7 mouse cellular contexts compared by ENCODE assay signal in the genomic region with DNA sequence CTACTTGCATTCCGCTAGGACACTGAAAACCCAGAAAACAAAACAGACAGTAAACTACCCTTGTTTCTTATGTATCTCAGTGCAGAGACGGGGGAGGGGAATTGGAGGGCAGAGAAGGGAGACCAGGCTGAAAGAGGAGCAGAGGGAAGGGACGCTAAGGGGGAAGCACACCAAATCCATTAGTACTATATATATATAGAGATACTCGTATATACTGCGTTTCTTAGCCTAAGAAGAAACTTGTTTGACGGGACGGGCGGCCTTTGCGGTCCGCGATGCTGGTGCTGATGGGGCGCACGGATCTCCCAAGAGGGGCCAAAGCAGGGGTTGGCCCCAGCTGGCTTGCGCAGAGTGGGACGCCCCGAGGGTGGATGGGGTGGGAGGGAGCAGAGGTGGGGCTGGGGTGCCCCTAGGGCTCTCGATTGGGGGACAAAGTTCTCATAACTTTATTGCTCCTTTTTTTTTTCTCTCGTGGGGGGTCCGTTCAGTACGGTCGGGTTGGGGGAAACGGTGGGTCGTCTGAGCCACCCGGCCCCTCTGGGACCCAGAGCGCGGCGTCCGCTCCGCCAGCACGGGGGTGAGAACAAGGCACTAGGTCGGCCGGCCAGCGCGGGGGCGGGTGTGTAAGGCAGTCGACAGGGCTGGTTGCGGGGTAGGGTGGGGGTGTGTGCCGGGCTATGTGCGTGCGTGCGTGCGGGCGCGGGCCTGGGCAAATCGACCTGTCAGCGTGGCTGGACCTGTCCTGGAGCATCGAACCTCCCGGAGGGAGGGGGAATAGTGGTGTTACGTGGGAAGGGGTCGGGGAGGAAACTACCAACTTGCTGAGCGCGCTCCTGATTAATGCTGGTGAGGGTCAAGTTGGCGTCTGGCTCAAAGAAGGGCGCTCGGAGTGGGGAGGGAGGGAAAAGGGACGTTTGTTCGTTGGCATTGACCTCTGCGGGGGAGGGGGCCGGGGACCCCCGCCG. TPM values are rescaled to one million over a fixed set of nuclear protein-coding genes. Genes with fewer than 3 reads are reported as not detected.
DNase-seq lines count a peak whose midpoint lies in the region; ATAC-seq and TF ChIP-seq lines count a peak whose summit lies in the region.

No protein-coding gene starts in this region.

- peak overlapping the region; percentile 55 for H3K9ac ChIP-seq in embryonic facial prominence, embryonic 13.5 days
- peak overlapping the region; percentile 42 for H3K9ac ChIP-seq in lung, embryonic 14.5 days

- intact Hi-C loops in left cerebral cortex, postnatal 4 days (cut with DNase I), result no loop called here

- 3% methylated on average over 55 of the region's 61 CpGs for WGBS in embryonic facial prominence, embryonic 13.5 days
- 2% methylated on average over 60 of the region's 61 CpGs for WGBS in hindbrain, embryonic 10.5 days
- 5% methylated on average over 58 of the region's 61 CpGs for WGBS in lung, embryonic 14.5 days

- H3K27ac ChIP-seq in embryonic facial prominence, embryonic 13.5 days, result no peak overlapping the region
- peak overlapping the region; percentile 17; the same call in 1 of the 2 replicates for H3K27ac ChIP-seq in hindbrain, embryonic 10.5 days
- peak overlapping the region; percentile 60 for H3K27ac ChIP-seq in lung, embryonic 14.5 days (ENCODE audit: low read depth)

- TF ChIP-seq CTCF in lung, embryonic 14.5 days (IDR thresholded peaks at IDR 0.05; ENCODE audit: low read depth), result no peak

- H3K4me2 ChIP-seq in embryonic facial prominence, embryonic 13.5 days, result peak overlapping the region; percentile 46
- peak overlapping the region; percentile 60 for H3K4me2 ChIP-seq in lung, embryonic 14.5 days

- H3K9me3 ChIP-seq in embryonic facial prominence, embryonic 13.5 days, result no peaks in the 10 kb centered on the region
- H3K9me3 ChIP-seq in hindbrain, embryonic 10.5 days, result no peaks in the 10 kb centered on the region
- H3K9me3 ChIP-seq in lung, embryonic 14.5 days (ENCODE audit: low read depth, low read length), result no peaks in the 10 kb centered on the region

- peak overlapping the region; percentile 20 for H3K4me3 ChIP-seq in embryonic facial prominence, embryonic 13.5 days
- H3K4me3 ChIP-seq in hindbrain, embryonic 10.5 days, result peak overlapping the region; percentile 48
- H3K4me3 ChIP-seq in lung, embryonic 14.5 days (ENCODE audit: low read depth, low read length), result peak overlapping the region; percentile 39

- no peak for ATAC-seq in embryonic facial prominence, embryonic 13.5 days (ENCODE audit: insufficient number of reproducible peaks, insufficient read depth, low FRiP score, low TSS enrichment, low read depth)
- no peak for ATAC-seq in lung, embryonic 14.5 days (ENCODE audit: insufficient read depth)

- H3K4me1 ChIP-seq in embryonic facial prominence, embryonic 13.5 days, result peaks cover 66% of the 10 kb centered on the region
- H3K4me1 ChIP-seq in hindbrain, embryonic 10.5 days (replicated peaks), result peaks cover 69% of the 10 kb centered on the region
- H3K4me1 ChIP-seq in lung, embryonic 14.5 days (ENCODE audit: insufficient read depth), result peaks cover 26% of the 10 kb centered on the region

- peaks cover 77% of the 10 kb centered on the region for H3K27me3 ChIP-seq in embryonic facial prominence, embryonic 13.5 days
- H3K27me3 ChIP-seq in hindbrain, embryonic 10.5 days (ENCODE audit: insufficient read depth, poor library complexity, severe bottlenecking), result peaks cover 99% of the 10 kb centered on the region
- peaks cover 55% of the 10 kb centered on the region for H3K27me3 ChIP-seq in lung, embryonic 14.5 days (ENCODE audit: insufficient read depth, low read length)

- H3K36me3 ChIP-seq in embryonic facial prominence, embryonic 13.5 days, result peaks cover 16% of the 10 kb centered on the region
- H3K36me3 ChIP-seq in hindbrain, embryonic 10.5 days, result peaks cover 2% of the 10 kb centered on the region; the same call in 1 of the 2 replicates
- H3K36me3 ChIP-seq in lung, embryonic 14.5 days (ENCODE audit: insufficient read depth), result peaks cover 28% of the 10 kb centered on the region

- DNase-seq in thymus, postnatal 36 days, result peak; percentile 25 to 49
- DNase-seq in thymus, postnatal 25 days, result no peak
- no peak for DNase-seq in hindbrain, embryonic 10.5 days (ENCODE audit: low spot score)
- peak; percentile 57 for DNase-seq in lung, embryonic 14.5 days
- peak; percentile 79 to 90 for DNase-seq in spleen, postnatal 4 days (ENCODE audit: low spot score in 2 of 2)
- no peak for DNase-seq in left cerebral cortex, postnatal 4 days

RNA-seq across cellular contexts. Expression of a gene that starts 3.9 kb away (rescaled TPM):
- polyA plus RNA-seq in embryonic facial prominence, embryonic 13.5 days (2015; fragmentation: Nextera tagmentation; extraction: Ambion mirVana), result 4.8 and 4.9 TPM in 2 replicates
- 5.6 and 6.5 TPM in 2 replicates for polyA plus RNA-seq in hindbrain, embryonic 10.5 days (2016; fragmentation: Nextera tagmentation; extraction: Ambion mirVana)
- 12.0 and 12.5 TPM in 2 replicates for polyA plus RNA-seq in lung, embryonic 14.5 days (2014; fragmentation: Nextera tagmentation; extraction: Ambion mirVana)
- total RNA-seq in left cerebral cortex, postnatal 4 days (2021), result 1 to 10 TPM; 3.0 to 3.3 TPM

RNA-seq across cellular contexts. Expression of a gene that starts 17.5 kb away (rescaled TPM):
- polyA plus RNA-seq in embryonic facial prominence, embryonic 13.5 days (2015; fragmentation: Nextera tagmentation; extraction: Ambion mirVana), result 16.3 and 16.6 TPM in 2 replicates
- 25.2 and 28.9 TPM in 2 replicates for polyA plus RNA-seq in hindbrain, embryonic 10.5 days (2016; fragmentation: Nextera tagmentation; extraction: Ambion mirVana)
- 29.8 and 33.8 TPM in 2 replicates for polyA plus RNA-seq in lung, embryonic 14.5 days (2014; fragmentation: Nextera tagmentation; extraction: Ambion mirVana)
- 10 to 100 TPM; 68.4 to 72.1 TPM for total RNA-seq in left cerebral cortex, postnatal 4 days (2021)

RNA-seq across cellular contexts. Expression of a gene that starts 17.7 kb away (rescaled TPM):
- polyA plus RNA-seq in embryonic facial prominence, embryonic 13.5 days (2015; fragmentation: Nextera tagmentation; extraction: Ambion mirVana), result 6.1 and 6.2 TPM in 2 replicates
- 0.54 and 1.9 TPM in 2 replicates for polyA plus RNA-seq in hindbrain, embryonic 10.5 days (2016; fragmentation: Nextera tagmentation; extraction: Ambion mirVana)
- 2.7 and 2.8 TPM in 2 replicates for polyA plus RNA-seq in lung, embryonic 14.5 days (2014; fragmentation: Nextera tagmentation; extraction: Ambion mirVana)
- total RNA-seq in left cerebral cortex, postnatal 4 days (2021), result not detected

RNA-seq across cellular contexts. Expression of a gene that starts 19.0 kb away (rescaled TPM):
- 71.3 and 78.6 TPM in 2 replicates for polyA plus RNA-seq in embryonic facial prominence, embryonic 13.5 days (2015; fragmentation: Nextera tagmentation; extraction: Ambion mirVana)
- polyA plus RNA-seq in hindbrain, embryonic 10.5 days (2016; fragmentation: Nextera tagmentation; extraction: Ambion mirVana), result 57.8 and 65.9 TPM in 2 replicates
- polyA plus RNA-seq in lung, embryonic 14.5 days (2014; fragmentation: Nextera tagmentation; extraction: Ambion mirVana), result 66.1 and 68.6 TPM in 2 replicates
- total RNA-seq in left cerebral cortex, postnatal 4 days (2021), result 100 to 1,000 TPM; 110 to 112 TPM

RNA-seq across cellular contexts. Expression of a gene that starts 42.5 kb away (rescaled TPM):
- polyA plus RNA-seq in embryonic facial prominence, embryonic 13.5 days (2015; fragmentation: Nextera tagmentation; extraction: Ambion mirVana), result 64.3 and 67.6 TPM in 2 replicates
- polyA plus RNA-seq in hindbrain, embryonic 10.5 days (2016; fragmentation: Nextera tagmentation; extraction: Ambion mirVana), result 89.9 and 94.7 TPM in 2 replicates
- 81.7 and 83.8 TPM in 2 replicates for polyA plus RNA-seq in lung, embryonic 14.5 days (2014; fragmentation: Nextera tagmentation; extraction: Ambion mirVana)
- 10 to 100 TPM; 10.2 to 10.7 TPM for total RNA-seq in left cerebral cortex, postnatal 4 days (2021)

Comparison
In these comparisons a context has a peak if more than half of its experiments do, and no peak if none do; other contexts are left out.
1. DNase-seq: peak in thymus, postnatal 36 days (2 of 2), lung, embryonic 14.5 days (single experiment) and spleen, postnatal 4 days (2 of 2); none in thymus, postnatal 25 days (single experiment), hindbrain, embryonic 10.5 days (single experiment) and left cerebral cortex, postnatal 4 days (single experiment).
2. Peak in every context shown above with its lines, with median percentiles within 50 percentile points of each other: H3K4me3 ChIP-seq.